Mouse (Mus musculus) heart, embryonic 16.5 days (tissue): ENCODE results near the gene Ptgr1. TPM values are rescaled to one million over a fixed set of nuclear protein-coding genes. Genes with fewer than 3 reads are reported as not detected.

Experiments
- ATAC-seq: fragments of 200-750 bp; cut with Nextera tagmentation; replicated peaks from 2 replicates; pipeline ENCODE4 v1.8.0; 2017; ENCODE audit warnings: moderate number of reproducible peaks; ENCODE audit not compliant: insufficient read depth, low FRiP score; ENCODE audit errors: extremely low read depth
- H3K27ac ChIP-seq: fragments of 300-500 bp; sonication (generic); 2 replicates; pipeline ENCODE4 v1.5.1; 2014; ENCODE audit warnings: mild to moderate bottlenecking, low read length, control low read depth, moderate library complexity
- H3K27me3 ChIP-seq: fragments of 300-500 bp; sonication (generic); 2 replicates; pipeline ENCODE4 v1.6.1; 2014; ENCODE audit warnings: low read length, mixed read lengths; ENCODE audit not compliant: control insufficient read depth, insufficient read depth
- H3K36me3 ChIP-seq: fragments of 300-500 bp; sonication (generic); 2 replicates; pipeline ENCODE4 v1.6.1; 2014; ENCODE audit not compliant: control insufficient read depth, insufficient read depth
- H3K4me1 ChIP-seq: fragments of 300-500 bp; sonication (generic); 2 replicates; pipeline ENCODE4 v1.6.1; 2014; ENCODE audit warnings: low read length, mixed read lengths; ENCODE audit not compliant: control insufficient read depth, insufficient read depth
- H3K4me2 ChIP-seq: fragments of 300-500 bp; sonication (generic); 2 replicates; pipeline ENCODE4 v1.6.1; 2014; ENCODE audit warnings: low read depth, mild to moderate bottlenecking, control low read depth, low read length
- H3K4me3 ChIP-seq: fragments of 300-500 bp; sonication (generic); 2 replicates; pipeline ENCODE4 v1.5.1; 2014; ENCODE audit warnings: mild to moderate bottlenecking, control low read depth, low read length
- H3K9ac ChIP-seq: fragments of 300-500 bp; sonication (generic); 2 replicates; pipeline ENCODE4 v1.6.1; 2014; ENCODE audit warnings: low read length, control low read depth
- H3K9me3 ChIP-seq: fragments of 300-500 bp; sonication (generic); replicated peaks from 2 replicates; pipeline ENCODE4 v1.6.1; 2016; ENCODE audit warnings: low read length; ENCODE audit not compliant: control insufficient read depth
- WGBS: fragments of 180-500 bp; shearing (Covaris S2); extraction: QIAGEN DNeasy Blood & Tissue Kit; methylation state at CpG from one replicate; pipeline ENCODE4 v1.1.7; 2014; 5-methylcytosine and 5-hydroxymethylcytosine counted together
- polyA plus RNA-seq: library from polyadenylated mRNA; unstranded; fragments of >200 nt; fragmentation: Nextera tagmentation; extraction: Ambion mirVana; gene quantifications from 2 replicates; pipeline ENCODE4 v1.2.1, GENCODE M21; 2015

The Ptgr1 gene
- polyA plus RNA-seq, 1 experiment from 2014 or later = 16.1 TPM

DNA sequence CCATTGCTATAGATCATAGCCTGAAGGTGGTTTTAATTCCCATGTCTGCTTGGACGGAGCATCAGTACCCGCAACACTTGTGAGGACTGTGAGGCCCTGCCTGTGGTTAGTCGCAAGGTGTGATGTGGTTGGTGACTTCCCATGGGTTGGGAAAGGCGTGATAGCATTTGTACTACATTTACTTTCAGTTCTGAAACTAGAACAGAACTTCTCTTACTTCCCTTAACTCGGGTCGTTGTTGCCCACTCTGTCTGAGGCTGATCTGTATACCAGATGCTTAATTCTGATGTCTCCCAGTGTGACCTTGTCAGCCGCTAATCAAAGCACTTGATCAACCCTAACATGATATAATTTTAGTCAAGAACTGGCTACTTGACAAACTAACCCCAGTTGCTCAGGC, 22.3 kb upstream of the Ptgr1 start:
- no peak overlapping the region for H3K27ac ChIP-seq
- no peak overlapping the region for H3K4me3 ChIP-seq
- no peaks in the 10 kb centered on the region for H3K36me3 ChIP-seq
- WGBS = 83% methylated on average over 7 of the region's 7 CpGs
- H3K4me1 ChIP-seq = peaks cover 31% of the 10 kb centered on the region
- no peaks in the 10 kb centered on the region for H3K9me3 ChIP-seq
- ATAC-seq = no peak
- no peak overlapping the region for H3K4me2 ChIP-seq
- H3K27me3 ChIP-seq = no peaks in the 10 kb centered on the region
- no peak overlapping the region for H3K9ac ChIP-seq

DNA sequence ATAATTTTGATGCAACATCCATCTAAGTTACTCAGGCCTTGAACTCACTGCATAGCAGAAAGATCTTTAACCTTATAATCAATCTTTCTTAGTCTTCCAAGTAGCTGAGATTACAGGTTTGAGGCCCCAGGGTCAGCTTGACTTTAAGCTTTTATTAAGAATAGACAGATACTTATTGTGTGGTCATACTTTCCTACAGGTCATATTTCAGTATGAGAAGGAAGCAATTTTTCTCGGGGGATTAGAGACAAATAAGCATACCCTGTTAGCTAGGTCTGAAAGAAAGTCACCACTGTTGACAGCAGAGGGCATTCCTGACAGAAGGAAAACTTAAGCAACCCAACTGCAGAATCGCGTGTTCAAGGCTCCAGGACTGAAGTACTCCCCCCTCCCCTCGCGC, 21.1 kb upstream of the Ptgr1 start:
- H3K9ac ChIP-seq = no peak overlapping the region
- WGBS = 78% methylated on average over 5 of the region's 5 CpGs
- no peaks in the 10 kb centered on the region for H3K27me3 ChIP-seq
- H3K27ac ChIP-seq = no peak overlapping the region
- H3K9me3 ChIP-seq = no peaks in the 10 kb centered on the region
- H3K4me1 ChIP-seq = peaks cover 36% of the 10 kb centered on the region
- no peak for ATAC-seq
- no peak overlapping the region for H3K4me3 ChIP-seq
- H3K36me3 ChIP-seq = no peaks in the 10 kb centered on the region
- no peak overlapping the region for H3K4me2 ChIP-seq

DNA sequence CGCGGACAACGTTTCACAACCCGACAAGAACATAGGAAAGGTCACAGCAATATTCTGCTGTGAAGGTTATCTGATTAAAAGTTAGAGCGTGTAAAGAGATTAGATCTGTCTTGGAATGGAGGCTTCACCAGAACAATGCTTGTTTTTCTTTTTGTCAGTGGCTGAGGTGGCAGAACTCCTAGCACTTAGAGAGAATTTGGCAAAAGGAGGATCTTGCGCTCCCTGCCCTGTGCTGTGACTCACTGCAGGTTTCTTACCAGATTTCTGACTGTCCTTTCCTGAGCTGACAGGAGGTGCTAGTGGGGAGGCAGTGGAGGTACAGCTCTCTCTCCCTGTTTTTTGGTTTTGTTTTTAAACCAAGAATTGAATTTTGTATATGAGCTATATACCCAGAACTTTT, 20.1 kb upstream of the Ptgr1 start:
- H3K9me3 ChIP-seq = no peaks in the 10 kb centered on the region
- H3K27me3 ChIP-seq = no peaks in the 10 kb centered on the region
- WGBS = 66% methylated on average over 6 of the region's 6 CpGs
- no peaks in the 10 kb centered on the region for H3K36me3 ChIP-seq
- H3K4me1 ChIP-seq = peaks cover 39% of the 10 kb centered on the region
- no peak overlapping the region for H3K4me2 ChIP-seq
- H3K27ac ChIP-seq = no peak overlapping the region
- H3K9ac ChIP-seq = no peak overlapping the region
- ATAC-seq = no peak
- H3K4me3 ChIP-seq = no peak overlapping the region

DNA sequence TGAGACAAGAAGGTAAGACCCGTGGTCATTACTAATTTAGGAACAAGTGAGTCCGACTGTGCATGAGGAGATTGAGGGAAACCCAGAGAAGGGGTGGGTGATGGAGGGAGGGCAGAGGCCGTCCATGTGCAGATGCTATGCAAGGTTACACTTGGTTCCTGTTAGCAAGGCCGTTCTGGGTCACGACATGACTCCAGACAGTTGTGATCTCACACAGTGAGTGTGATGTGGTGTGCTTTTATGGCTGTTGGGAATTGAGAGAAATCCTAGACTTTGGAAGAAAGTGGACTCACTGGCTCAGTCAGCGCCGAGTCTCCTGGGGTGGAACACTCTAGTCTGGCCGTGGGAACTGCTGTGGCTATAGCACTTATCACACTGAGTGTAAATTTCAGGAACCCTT, 19.3 kb upstream of the Ptgr1 start:
- H3K27me3 ChIP-seq = no peaks in the 10 kb centered on the region
- no peak overlapping the region for H3K4me3 ChIP-seq
- H3K27ac ChIP-seq = no peak overlapping the region
- ATAC-seq = no peak
- peaks cover 37% of the 10 kb centered on the region for H3K4me1 ChIP-seq
- H3K36me3 ChIP-seq = no peaks in the 10 kb centered on the region
- H3K9ac ChIP-seq = no peak overlapping the region
- 56% methylated on average over 8 of the region's 8 CpGs for WGBS
- H3K9me3 ChIP-seq = no peaks in the 10 kb centered on the region
- no peak overlapping the region for H3K4me2 ChIP-seq

DNA sequence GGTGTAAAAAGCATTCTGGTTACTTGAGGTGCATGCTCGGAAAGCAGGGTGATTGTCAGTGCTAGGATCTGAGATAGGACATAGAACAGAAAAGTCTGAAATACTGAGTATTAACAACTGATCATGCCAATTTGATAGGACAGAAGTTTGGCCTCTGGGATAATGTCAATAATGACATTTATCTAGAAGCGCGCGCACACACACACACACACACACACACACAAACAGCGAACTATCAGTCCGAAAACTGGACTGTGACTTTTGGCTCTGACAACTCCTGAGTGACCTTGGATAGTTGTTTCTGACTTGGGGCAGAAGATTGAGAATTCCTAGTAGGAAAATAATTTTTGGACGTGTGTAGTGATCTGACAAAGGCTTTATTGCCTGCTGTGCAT, 16.9 kb upstream of the Ptgr1 start:
- peak overlapping the region; percentile 87 for H3K27ac ChIP-seq
- no peak for ATAC-seq
- H3K9ac ChIP-seq = peak overlapping the region; percentile 96
- no peaks in the 10 kb centered on the region for H3K9me3 ChIP-seq
- peak overlapping the region; percentile 92 for H3K4me3 ChIP-seq
- no peaks in the 10 kb centered on the region for H3K36me3 ChIP-seq
- H3K27me3 ChIP-seq = no peaks in the 10 kb centered on the region
- H3K4me2 ChIP-seq = peak overlapping the region; percentile 92
- H3K4me1 ChIP-seq = peaks cover 28% of the 10 kb centered on the region
- WGBS = 20% methylated on average over 7 of the region's 7 CpGs

DNA sequence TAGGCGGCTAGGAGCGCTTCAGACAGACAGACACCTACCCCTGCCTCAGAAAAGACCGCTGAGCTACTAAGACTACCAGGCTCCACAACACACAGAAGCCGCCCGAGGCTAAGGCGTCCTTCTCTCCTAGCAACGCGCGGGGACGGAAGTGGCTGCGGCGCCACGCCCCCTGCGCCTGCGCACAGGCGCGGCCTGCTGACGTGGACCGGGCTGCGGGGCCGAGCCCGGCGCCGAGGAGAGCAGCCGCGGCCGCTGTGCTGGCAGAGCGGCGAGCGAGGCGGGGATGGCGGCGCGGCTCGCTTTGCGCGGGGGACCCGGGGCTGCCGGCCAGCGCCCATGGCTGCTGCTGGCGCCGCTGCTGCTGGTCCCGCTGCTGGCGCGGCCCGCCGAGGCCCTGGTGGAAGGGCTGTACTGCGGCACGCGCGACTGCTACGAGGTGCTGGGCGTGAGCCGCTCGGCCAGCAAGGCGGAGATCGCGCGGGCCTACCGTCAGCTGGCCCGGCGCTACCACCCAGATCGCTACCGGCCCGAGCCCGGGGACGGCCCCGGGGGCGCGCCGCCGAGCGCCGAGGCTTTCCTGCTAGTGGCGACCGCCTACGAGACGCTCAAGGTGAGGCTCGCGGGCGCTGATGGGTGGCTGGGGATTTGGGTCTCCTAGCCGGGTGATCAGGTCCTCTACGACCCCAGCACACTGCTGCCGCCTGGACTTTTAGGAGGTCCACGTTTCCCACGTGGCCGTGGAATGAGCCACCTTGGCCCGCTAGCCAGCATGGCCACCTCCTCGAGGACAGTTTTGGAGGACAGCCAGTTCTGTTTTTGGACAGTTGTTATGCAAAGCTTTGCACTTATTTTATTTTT, 16.3 kb upstream of the Ptgr1 start, which contains the start of gene Gm20503:
Gene Gm20503 (plus strand): TSS at position 263 of the 858 bp plus-strand sequence.
- WGBS = under 1% methylated on average over 87 of the region's 89 CpGs
- ATAC-seq = peak; percentile 99

DNA sequence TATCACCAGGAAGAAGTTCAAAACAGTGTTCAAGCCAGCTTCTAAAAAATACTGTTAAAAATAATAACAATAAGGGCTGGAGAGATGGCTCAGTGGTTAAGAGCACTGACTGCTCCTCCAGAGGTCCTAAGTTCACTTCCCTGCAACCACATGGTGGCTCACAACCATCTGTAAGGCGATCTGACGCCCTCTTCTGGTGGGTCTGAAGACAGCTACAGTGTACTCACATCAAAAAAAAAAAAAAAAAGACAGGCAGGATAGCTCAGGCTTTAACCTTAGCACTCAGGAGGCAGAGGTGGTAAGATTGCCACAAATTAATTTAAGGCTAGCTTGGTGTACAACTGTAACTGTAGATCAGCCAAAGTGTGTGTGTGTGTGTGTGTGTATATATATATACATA, 13.7 kb upstream of the Ptgr1 start:
- no peak for ATAC-seq
- H3K4me1 ChIP-seq = peaks cover 26% of the 10 kb centered on the region
- H3K4me3 ChIP-seq = no peak overlapping the region
- H3K27ac ChIP-seq = no peak overlapping the region
- no peaks in the 10 kb centered on the region for H3K36me3 ChIP-seq
- WGBS = 0% methylated on average over 2 of the region's 2 CpGs
- H3K27me3 ChIP-seq = no peaks in the 10 kb centered on the region
- no peak overlapping the region for H3K4me2 ChIP-seq
- no peaks in the 10 kb centered on the region for H3K9me3 ChIP-seq
- H3K9ac ChIP-seq = no peak overlapping the region

More for the DNA sequence above, 16.3 kb upstream of the Ptgr1 start, which contains the start of gene Gm20503:
- H3K36me3 ChIP-seq = no peaks in the 10 kb centered on the region
- no peaks in the 10 kb centered on the region for H3K9me3 ChIP-seq
- peak within 1 kb of the TSS; percentile 92 for H3K4me3 ChIP-seq
- H3K4me1 ChIP-seq = peaks cover 28% of the 10 kb centered on the region
- peak within 1 kb of the TSS; percentile 87 for H3K27ac ChIP-seq
- H3K27me3 ChIP-seq = no peaks in the 10 kb centered on the region
- H3K4me2 ChIP-seq = peak within 1 kb of the TSS; percentile 92
- peak within 1 kb of the TSS; percentile 96 for H3K9ac ChIP-seq

DNA sequence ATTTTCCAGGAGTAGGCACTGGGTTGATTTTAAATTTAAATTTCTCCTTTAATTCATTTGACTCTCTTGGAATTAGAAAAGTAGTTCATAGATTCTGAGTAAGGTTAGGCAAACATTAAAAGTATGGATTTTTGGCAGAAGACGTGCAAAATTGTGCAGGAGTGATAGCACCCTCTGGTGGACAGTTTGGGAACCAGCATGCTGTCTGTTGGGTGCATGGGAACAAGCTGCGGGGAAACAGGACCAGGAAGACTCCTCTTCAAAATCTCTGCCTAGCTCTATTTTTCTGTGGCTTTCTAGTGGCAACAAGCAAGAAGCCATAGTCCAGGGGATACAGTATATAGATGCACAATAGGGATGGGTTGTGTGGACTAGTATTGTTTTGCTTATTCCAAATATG, 12.8 kb upstream of the Ptgr1 start:
- ATAC-seq = no peak

DNA sequence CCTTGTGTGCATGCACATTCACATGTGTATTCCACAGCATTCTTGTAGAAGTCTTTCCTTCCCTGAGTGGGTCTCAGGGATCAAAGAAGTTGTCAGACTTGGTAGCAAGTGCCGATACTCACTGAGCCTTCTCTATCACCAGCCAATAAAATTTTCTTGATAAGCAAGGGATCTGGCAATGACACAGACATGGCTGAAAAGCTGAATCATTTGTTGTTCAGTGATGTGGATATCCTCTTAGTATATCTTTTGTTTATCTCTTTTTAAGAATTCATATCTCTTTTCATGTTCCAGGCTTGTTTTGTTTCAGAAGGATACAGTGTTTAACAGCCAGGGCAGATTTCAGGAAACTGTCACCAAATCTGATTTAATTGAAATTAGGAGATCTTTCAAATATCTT, 11.8 kb upstream of the Ptgr1 start:
- Histone ChIP-seq H3K36me3 (no peaks in the 10 kb centered on the region), H3K4me3 (no peak overlapping the region), H3K4me2 (no peak overlapping the region), H3K27me3 (no peaks in the 10 kb centered on the region), H3K9me3 (no peaks in the 10 kb centered on the region), H3K4me1 (peaks cover 8% of the 10 kb centered on the region), H3K9ac (no peak overlapping the region), H3K27ac (no peak overlapping the region)
- WGBS = 76% methylated on average over 1 of the region's 1 CpGs
- ATAC-seq = no peak

More for the DNA sequence above, 12.8 kb upstream of the Ptgr1 start:
- no peaks in the 10 kb centered on the region for H3K27me3 ChIP-seq
- no peak overlapping the region for H3K27ac ChIP-seq
- H3K9ac ChIP-seq = no peak overlapping the region
- 8% methylated on average over 2 of the region's 2 CpGs for WGBS
- H3K4me2 ChIP-seq = no peak overlapping the region
- H3K4me3 ChIP-seq = no peak overlapping the region
- no peaks in the 10 kb centered on the region for H3K36me3 ChIP-seq
- H3K9me3 ChIP-seq = no peaks in the 10 kb centered on the region
- peaks cover 18% of the 10 kb centered on the region for H3K4me1 ChIP-seq
